Mouse (Mus musculus) MEL (cell line): ENCODE measurements around the gene Gm20388. TPM values are rescaled to one million over a fixed set of nuclear protein-coding genes. Genes with fewer than 3 reads are reported as not detected.

ENCODE experiments used
- DNase-seq: peaks from one replicate; pipeline ENCODE4 v3.0.0; 2011; ENCODE audit warnings: low read depth, low spot score
- H3K27ac ChIP-seq: 2 replicates; pipeline ENCODE4 v1.5.1; 2012; ENCODE audit warnings: low read depth, mild to moderate bottlenecking, control low read depth, low read length, moderate library complexity; ENCODE audit not compliant: control insufficient read depth
- H3K27me3 ChIP-seq, 2 experiments: fragments of 150-350 bp in 1 of 2; sonication (generic) in 1 of 2; 2 replicates each; pipeline ENCODE4 v1.6.1; 2012; ENCODE audit warnings: low read length in 2 of 2, mild to moderate bottlenecking in 2 of 2, improper control_type of control experiment in 1 of 2, moderate library complexity in 1 of 2; ENCODE audit not compliant: insufficient read depth in 2 of 2, control insufficient read depth in 1 of 2
- H3K36me3 ChIP-seq, 2 experiments: 2 replicates each; pipeline ENCODE4 v1.6.1; 2012 to 2014; ENCODE audit warnings: low read length in 2 of 2, improper control_type of control experiment in 1 of 2, inconsistent platforms in 1 of 2, mild to moderate bottlenecking in 1 of 2; ENCODE audit not compliant: insufficient read depth in 2 of 2, control insufficient read depth in 1 of 2
- H3K4me1 ChIP-seq, 2 experiments: fragments of 150-350 bp in 1 of 2; sonication (generic) in 1 of 2; 2 replicates each; pipeline ENCODE4 v1.6.1; 2012; ENCODE audit warnings: low read length in 2 of 2, improper control_type of control experiment in 1 of 2, mild to moderate bottlenecking in 1 of 2; ENCODE audit not compliant: insufficient read depth in 2 of 2, control insufficient read depth in 1 of 2
- H3K4me3 ChIP-seq, 2 experiments: fragments of 150-350 bp in 1 of 2; sonication (generic) in 1 of 2; 2 replicates each; pipeline ENCODE4 v1.5.1; 2012; ENCODE audit warnings: low read depth in 2 of 2, low read length in 2 of 2, mild to moderate bottlenecking in 2 of 2, moderate library complexity in 2 of 2, control low read depth in 1 of 2, improper control_type of control experiment in 1 of 2; ENCODE audit not compliant: control insufficient read depth in 1 of 2, insufficient read depth in 1 of 2
- H3K79me2 ChIP-seq: 2 replicates; pipeline ENCODE4 v1.6.1; 2012; ENCODE audit warnings: mild to moderate bottlenecking, low read length, moderate library complexity; ENCODE audit not compliant: control insufficient read depth, poor library complexity, insufficient read depth
- H3K9ac ChIP-seq: 2 replicates; pipeline ENCODE4 v1.6.1; 2012; ENCODE audit warnings: low read depth, mild to moderate bottlenecking, control low read depth, low read length, moderate library complexity; ENCODE audit not compliant: control insufficient read depth, poor library complexity, severe bottlenecking
- H3K9me3 ChIP-seq: fragments of 150-350 bp; sonication (generic); replicated peaks from 2 replicates; pipeline ENCODE4 v1.6.1; 2012; ENCODE audit warnings: mild to moderate bottlenecking, low read length, improper control_type of control experiment, moderate library complexity; ENCODE audit not compliant: insufficient read depth
- BHLHE40 ChIP-seq: IDR thresholded peaks from 2 replicates; pipeline ENCODE4 v1.6.1; 2012; ENCODE audit warnings: low read depth, mild to moderate bottlenecking, inconsistent platforms, low read length, improper control_type of control experiment, borderline replicate concordance
- CHD1 ChIP-seq: IDR thresholded peaks from 2 replicates; pipeline ENCODE4 v1.6.1; 2012; ENCODE audit warnings: low read depth, mild to moderate bottlenecking, inconsistent platforms, low read length, improper control_type of control experiment
- CTCF ChIP-seq, 3 experiments: IDR thresholded peaks in 2 of 3; conservative IDR thresholded peaks in 1 of 3; 2 replicates each; pipeline ENCODE4 v1.5.1; 2011 to 2012; ENCODE audit warnings: low read length in 3 of 3, low read depth in 2 of 3, mild to moderate bottlenecking in 2 of 3, improper control_type of control experiment in 1 of 3, inconsistent platforms in 1 of 3, mixed read lengths in 1 of 3, moderate library complexity in 1 of 3; ENCODE audit not compliant: control insufficient read depth in 1 of 3, insufficient read depth in 1 of 3, poor library complexity in 1 of 3, severe bottlenecking in 1 of 3
- E2F4 ChIP-seq: IDR thresholded peaks from 2 replicates; pipeline ENCODE4 v1.6.1; 2011; ENCODE audit warnings: low read depth, low read length, improper control_type of control experiment, borderline replicate concordance
- ELF1 ChIP-seq: IDR thresholded peaks from 2 replicates; pipeline ENCODE4 v1.6.1; 2014; ENCODE audit warnings: low read depth, mild to moderate bottlenecking, inconsistent platforms, low read length, improper control_type of control experiment, moderate library complexity
- GABPA ChIP-seq: IDR thresholded peaks from 2 replicates; pipeline ENCODE4 v1.6.1; 2012; ENCODE audit warnings: low read depth, mild to moderate bottlenecking, inconsistent platforms, low read length, improper control_type of control experiment, moderate library complexity
- KAT2A ChIP-seq: conservative IDR thresholded peaks from 2 replicates; pipeline ENCODE4 v1.6.1; 2012; ENCODE audit warnings: low read depth, low read length, improper control_type of control experiment, inconsistent platforms
- MAX ChIP-seq: IDR thresholded peaks from 2 replicates; pipeline ENCODE4 v1.6.1; 2011; ENCODE audit warnings: low read length, improper control_type of control experiment
- MEF2A ChIP-seq: IDR thresholded peaks from 2 replicates; pipeline ENCODE4 v1.6.1; 2014; ENCODE audit warnings: low read depth, mild to moderate bottlenecking, inconsistent platforms, low read length, improper control_type of control experiment; ENCODE audit not compliant: poor library complexity, insufficient replicate concordance, severe bottlenecking; ENCODE audit errors: extremely low read depth
- MYC ChIP-seq: IDR thresholded peaks from 2 replicates; pipeline ENCODE4 v1.6.1; 2011; ENCODE audit warnings: low read depth, mild to moderate bottlenecking, low read length, improper control_type of control experiment, moderate library complexity
- NELFE ChIP-seq: IDR thresholded peaks from 2 replicates; pipeline ENCODE4 v1.6.1; 2011; ENCODE audit warnings: low read depth, low read length, improper control_type of control experiment
- POLR2A ChIP-seq, 2 experiments: IDR thresholded peaks; 2 replicates each; pipeline ENCODE4 v1.6.1; 2011 to 2012; ENCODE audit warnings: low read length in 2 of 2, mild to moderate bottlenecking in 2 of 2, control low read depth in 1 of 2, improper control_type of control experiment in 1 of 2, low read depth in 1 of 2, moderate library complexity in 1 of 2; ENCODE audit not compliant: control insufficient read depth in 1 of 2, insufficient read depth in 1 of 2, poor library complexity in 1 of 2
- POLR2AphosphoS2 ChIP-seq: IDR thresholded peaks from 2 replicates; pipeline ENCODE4 v1.6.1; 2011; ENCODE audit warnings: low read length, improper control_type of control experiment
- RAD21 ChIP-seq: IDR thresholded peaks from 2 replicates; pipeline ENCODE4 v1.6.1; 2011; ENCODE audit warnings: mild to moderate bottlenecking, low read depth, low read length, improper control_type of control experiment
- SMC3 ChIP-seq: IDR thresholded peaks from 2 replicates; pipeline ENCODE4 v1.6.1; 2011; ENCODE audit warnings: low read depth, low read length, improper control_type of control experiment
- TCF12 ChIP-seq: IDR thresholded peaks from 2 replicates; pipeline ENCODE4 v1.6.1; 2014; ENCODE audit warnings: low read depth, mild to moderate bottlenecking, inconsistent platforms, low read length, improper control_type of control experiment, moderate library complexity
- UBTF ChIP-seq: IDR thresholded peaks from 2 replicates; pipeline ENCODE4 v1.6.1; 2012; ENCODE audit warnings: low read depth, mild to moderate bottlenecking, inconsistent platforms, low read length, improper control_type of control experiment, moderate library complexity, borderline replicate concordance; ENCODE audit not compliant: insufficient read depth
- ZC3H11A ChIP-seq: IDR thresholded peaks from 2 replicates; pipeline ENCODE4 v1.6.1; 2012; ENCODE audit warnings: low read depth, mild to moderate bottlenecking, inconsistent platforms, low read length, improper control_type of control experiment
- ZNF384 ChIP-seq: IDR thresholded peaks from 2 replicates; pipeline ENCODE4 v1.6.1; 2012; ENCODE audit warnings: low read depth, mild to moderate bottlenecking, inconsistent platforms, low read length, improper control_type of control experiment
- polyA plus RNA-seq, 2 experiments: library from polyadenylated mRNA; stranded (reverse) in 1 of 2; unstranded in 1 of 2; fragments of >175 nt in 1 of 2; fragments of >200 nt in 1 of 2; gene quantifications; 2 replicates each; pipeline versions ENCODE4 v1.2.1 to v1.2.4; 2012; ENCODE audit warnings: low replicate concordance in 2 of 2, low read depth in 1 of 2; ENCODE audit not compliant: insufficient read length in 2 of 2, insufficient read depth in 1 of 2, missing spikeins in 1 of 2
- total RNA-seq: library from RNA; depleted of rRNA; stranded (reverse); fragments of 300-350 nt; gene quantifications from 2 replicates; pipeline ENCODE4 v1.2.3, GENCODE M21; 2012

Gene Gm20388
- total and polyA plus RNA-seq, 3 experiments, result 11.1 to 17.8 TPM; not detected in 1

DNA sequence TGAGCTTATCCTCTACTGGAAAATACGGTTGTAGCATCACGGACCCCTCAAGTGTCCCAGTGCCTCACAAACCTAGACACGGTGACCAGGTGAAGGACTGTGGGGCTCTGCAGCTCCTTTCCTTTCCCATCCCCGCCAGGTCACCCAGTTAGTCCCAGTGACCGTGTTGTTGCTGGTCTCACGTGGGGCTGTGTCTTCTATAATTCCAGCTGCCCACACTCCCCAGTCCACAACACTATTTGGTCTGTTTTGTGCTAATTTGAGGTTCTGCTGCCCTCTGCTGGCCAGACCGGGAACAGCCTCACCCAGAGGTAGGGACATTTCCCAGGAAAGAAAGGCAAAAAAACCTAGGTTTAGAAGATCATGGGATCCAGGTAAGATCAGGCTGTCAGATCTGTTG lies 4439.0 kb downstream of the Gm20388 start:
- Histone ChIP-seq H3K27ac (no peak overlapping the region), H3K4me1 (no peaks in the 10 kb centered on the region), H3K79me2 (no peaks in the 10 kb centered on the region), H3K4me3 (no peak overlapping the region), H3K27me3 (no peaks in the 10 kb centered on the region), H3K9me3 (no peaks in the 10 kb centered on the region), H3K36me3 (no peaks in the 10 kb centered on the region), H3K9ac (no peak overlapping the region)
- TF ChIP-seq GABPA (no peak), ZC3H11A (peak; percentile 84), RAD21 (peak; percentile 96), BHLHE40 (no peak), CTCF (IDR thresholded peaks at IDR 0.05 in 2 of 3, conservative IDR thresholded peaks at IDR 0.05 in 1 of 3; ENCODE audit: control insufficient read depth in 1 of 3, insufficient read depth in 1 of 3, low read depth in 2 of 3, low read length in 3 of 3, poor library complexity in 1 of 3, severe bottlenecking in 1 of 3) (peak; percentile 90 to 95 (median 92)), ZNF384 (0 out of 2 replicates have a peak, but pooled peaks have one; percentile 6), SMC3 (peak; percentile 89)
- DNase-seq, result peak; percentile 57

- Histone ChIP-seq H3K9me3 (no peaks in the 10 kb centered on the region), H3K27me3 (no peaks in the 10 kb centered on the region), H3K27ac (no peak overlapping the region), H3K79me2 (no peaks in the 10 kb centered on the region), H3K4me3 (no peak overlapping the region), H3K9ac (no peak overlapping the region), H3K36me3 (no peaks in the 10 kb centered on the region), H3K4me1 (no peaks in the 10 kb centered on the region)
- TF ChIP-seq POLR2A (IDR thresholded peaks at IDR 0.05; ENCODE audit: control insufficient read depth in 1 of 2, insufficient read depth in 1 of 2, low read depth in 1 of 2, low read length in 2 of 2, poor library complexity in 1 of 2) (no peak), NELFE (no peak), MEF2A (no peak), POLR2AphosphoS2 (no peak), KAT2A (no peak), MAX (no peak), UBTF (no peak), GABPA (no peak), E2F4 (no peak)
- TF ChIP-seq, all 39 proteins: peak for 0
- DNase-seq, result no peak
Measured at GRCm38 (mm10) chr8:124351636-124352035, 4441.0 kb downstream of the Gm20388 start.

DNA sequence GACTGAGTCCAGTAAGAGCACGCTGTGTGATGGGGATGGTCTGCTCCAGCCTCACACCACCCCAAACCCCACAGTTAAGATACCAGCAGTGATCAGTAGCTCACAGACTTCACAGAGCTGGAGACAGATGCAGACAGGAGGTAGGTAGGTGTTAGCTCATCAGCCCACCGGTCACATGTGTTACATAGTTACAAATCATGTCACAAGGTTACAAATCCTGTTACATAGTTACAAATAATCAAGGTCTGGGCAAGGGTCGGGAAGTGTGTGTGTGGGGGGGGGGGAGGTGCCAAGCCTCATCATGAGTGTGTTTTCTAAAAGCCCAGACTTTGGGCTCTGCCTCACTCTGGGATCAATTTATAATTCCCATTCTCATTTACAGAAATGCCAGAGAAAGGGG lies 4450.3 kb downstream of the Gm20388 start:
- H3K27me3 ChIP-seq, result no peaks in the 10 kb centered on the region
- H3K4me1 ChIP-seq, result no peaks in the 10 kb centered on the region
- H3K9me3 ChIP-seq, result no peaks in the 10 kb centered on the region
- H3K9ac ChIP-seq, result no peak overlapping the region
- no peaks in the 10 kb centered on the region for H3K36me3 ChIP-seq
- no peak overlapping the region for H3K4me3 ChIP-seq
- DNase-seq, result no peak
- no peak overlapping the region for H3K27ac ChIP-seq
- H3K79me2 ChIP-seq, result no peaks in the 10 kb centered on the region
- TF ChIP-seq CTCF (IDR thresholded peaks at IDR 0.05 in 2 of 3, conservative IDR thresholded peaks at IDR 0.05 in 1 of 3; ENCODE audit: control insufficient read depth in 1 of 3, insufficient read depth in 1 of 3, low read depth in 2 of 3, low read length in 3 of 3, poor library complexity in 1 of 3, severe bottlenecking in 1 of 3), result no peak
- no peak for TF ChIP-seq ELF1
- no peak for TF ChIP-seq POLR2A (IDR thresholded peaks at IDR 0.05; ENCODE audit: control insufficient read depth in 1 of 2, insufficient read depth in 1 of 2, low read depth in 1 of 2, low read length in 2 of 2, poor library complexity in 1 of 2)
- TF ChIP-seq MYC, result no peak
- no peak for TF ChIP-seq TCF12
- TF ChIP-seq E2F4, result no peak
- no peak for TF ChIP-seq CHD1
- TF ChIP-seq BHLHE40, result no peak
- TF ChIP-seq KAT2A, result no peak
